Mouse (Mus musculus) bone marrow, adult 2 months (tissue): Measurements from ENCODE around the gene Scrn3. TPM values are rescaled to one million over a fixed set of nuclear protein-coding genes. Genes with fewer than 3 reads are reported as not detected.
A peak's percentile ranks its signal among the peaks of the same experiment; 100 is the strongest.

ENCODE experiments used
- H3K27ac ChIP-seq: fragments of 200-500 bp; 2 replicates; pipeline ENCODE4 v1.5.1; 2012; ENCODE audit warnings: low read depth, mild to moderate bottlenecking, control low read depth, inconsistent platforms, low read length; ENCODE audit not compliant: control insufficient read depth, poor library complexity, insufficient read depth
- H3K4me1 ChIP-seq: fragments of 200-500 bp; 2 replicates; pipeline ENCODE4 v1.6.1; 2011; ENCODE audit warnings: low read length; ENCODE audit not compliant: control insufficient read depth, insufficient read depth
- H3K4me3 ChIP-seq: fragments of 200-500 bp; replicated peaks from 2 replicates; pipeline ENCODE3; 2011; ENCODE audit warnings: mild to moderate bottlenecking, low read depth, low read length, control low read depth; ENCODE audit not compliant: control insufficient read depth
- CTCF ChIP-seq: fragments of 200-500 bp; IDR thresholded peaks from 2 replicates; pipeline ENCODE4 v1.5.1; 2011; ENCODE audit warnings: low read length, control low read depth; ENCODE audit not compliant: control insufficient read depth, insufficient read depth
- POLR2A ChIP-seq: fragments of 200-500 bp; IDR thresholded peaks from 2 replicates; pipeline ENCODE4 v1.6.1; 2011; ENCODE audit warnings: low read depth, mild to moderate bottlenecking, control low read depth, low read length, borderline replicate concordance; ENCODE audit not compliant: control insufficient read depth
- WGBS: fragments of 180-500 bp; shearing (Covaris S2); methylation state at CpG from one replicate; pipeline ENCODE4 v1.1.7; 2018; 5-methylcytosine and 5-hydroxymethylcytosine counted together
- polyA plus RNA-seq: library from polyadenylated mRNA; stranded (reverse); fragments of >200 nt; gene quantifications from 2 replicates; pipeline ENCODE4 v1.2.4, GENCODE M21; 2011; ENCODE audit warnings: low replicate concordance; ENCODE audit not compliant: missing spikeins, insufficient read depth, insufficient read length

The Scrn3 gene
- polyA plus RNA-seq, 1 experiment = 25.6 TPM

DNA sequence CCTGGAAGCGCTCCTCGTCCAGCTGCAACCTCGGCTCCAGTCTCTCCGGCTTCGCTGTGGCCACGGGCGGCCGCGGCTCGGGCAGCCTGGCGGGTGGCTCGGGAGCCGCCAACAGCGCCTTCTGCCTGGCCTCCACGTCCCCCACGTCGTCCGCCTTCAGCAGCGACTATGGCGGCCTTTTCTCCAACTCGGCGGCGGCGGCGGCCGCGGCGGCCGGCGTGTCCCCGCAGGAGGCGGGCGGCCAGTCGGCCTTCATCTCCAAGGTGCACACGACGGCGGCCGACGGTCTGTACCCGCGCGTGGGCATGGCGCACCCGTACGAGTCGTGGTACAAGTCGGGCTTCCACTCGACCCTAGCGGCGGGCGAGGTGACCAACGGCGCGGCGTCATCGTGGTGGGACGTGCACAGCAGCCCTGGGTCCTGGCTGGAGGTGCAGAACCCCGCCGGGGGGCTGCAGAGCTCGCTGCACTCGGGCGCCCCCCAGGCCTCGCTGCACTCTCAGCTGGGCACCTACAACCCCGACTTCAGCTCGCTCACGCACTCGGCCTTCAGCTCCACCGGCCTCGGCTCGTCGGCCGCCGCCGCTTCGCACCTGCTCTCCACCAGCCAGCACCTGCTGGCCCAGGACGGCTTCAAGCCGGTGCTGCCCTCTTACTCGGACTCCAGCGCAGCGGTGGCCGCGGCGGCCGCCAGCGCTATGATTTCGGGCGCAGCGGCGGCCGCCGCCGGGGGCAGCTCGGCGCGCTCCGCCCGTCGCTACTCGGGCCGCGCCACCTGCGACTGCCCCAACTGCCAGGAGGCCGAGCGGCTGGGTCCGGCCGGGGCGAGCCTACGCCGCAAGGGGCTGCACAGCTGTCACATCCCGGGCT, 38.9 kb upstream of the Scrn3 start:
- H3K27ac ChIP-seq = no peak overlapping the region; the same call in 1 of the 2 replicates
- 1% methylated on average over 110 of the region's 110 CpGs for WGBS
- H3K4me3 ChIP-seq = no peak overlapping the region
- TF ChIP-seq CTCF (no peak), POLR2A (no peak)
- H3K4me1 ChIP-seq = no peaks in the 10 kb centered on the region; the same call in 1 of the 2 replicates

DNA sequence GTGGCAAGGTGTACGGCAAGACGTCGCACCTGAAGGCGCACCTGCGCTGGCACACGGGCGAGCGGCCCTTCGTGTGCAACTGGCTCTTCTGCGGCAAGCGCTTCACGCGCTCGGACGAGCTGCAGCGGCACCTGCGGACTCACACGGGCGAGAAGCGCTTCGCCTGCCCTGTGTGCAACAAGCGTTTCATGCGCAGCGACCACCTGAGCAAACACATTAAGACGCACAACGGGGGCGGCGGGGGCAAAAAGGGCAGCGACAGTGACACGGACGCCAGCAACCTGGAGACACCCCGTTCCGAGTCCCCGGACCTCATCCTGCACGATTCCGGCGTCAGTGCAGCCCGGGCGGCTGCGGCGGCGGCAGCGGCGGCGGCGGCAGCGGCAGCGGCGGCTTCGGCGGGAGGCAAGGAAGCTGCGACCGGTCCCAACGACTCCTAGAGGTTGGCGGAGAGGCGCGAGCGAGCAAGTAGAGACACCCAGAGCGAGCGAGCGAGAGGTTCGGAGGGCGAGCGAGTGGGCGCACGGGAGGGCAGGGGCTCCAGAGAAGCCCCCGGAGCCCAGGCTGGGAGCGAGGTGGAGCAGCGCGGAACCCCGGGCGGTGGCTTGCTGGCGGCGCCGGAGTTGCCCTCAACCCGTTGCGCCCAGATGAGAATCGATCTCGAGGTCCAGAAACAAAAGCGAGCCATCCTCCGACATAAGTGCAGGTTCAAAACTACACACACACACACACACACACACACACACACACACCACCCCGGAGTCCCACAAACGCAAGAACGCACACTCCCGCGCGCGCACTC, 38.1 kb upstream of the Scrn3 start:
- Histone ChIP-seq H3K4me3 (no peak overlapping the region), H3K4me1 (no peaks in the 10 kb centered on the region; the same call in 1 of the 2 replicates), H3K27ac (no peak overlapping the region; the same call in 1 of the 2 replicates)
- WGBS = 2% methylated on average over 88 of the region's 88 CpGs
- TF ChIP-seq CTCF (no peak), POLR2A (no peak)

DNA sequence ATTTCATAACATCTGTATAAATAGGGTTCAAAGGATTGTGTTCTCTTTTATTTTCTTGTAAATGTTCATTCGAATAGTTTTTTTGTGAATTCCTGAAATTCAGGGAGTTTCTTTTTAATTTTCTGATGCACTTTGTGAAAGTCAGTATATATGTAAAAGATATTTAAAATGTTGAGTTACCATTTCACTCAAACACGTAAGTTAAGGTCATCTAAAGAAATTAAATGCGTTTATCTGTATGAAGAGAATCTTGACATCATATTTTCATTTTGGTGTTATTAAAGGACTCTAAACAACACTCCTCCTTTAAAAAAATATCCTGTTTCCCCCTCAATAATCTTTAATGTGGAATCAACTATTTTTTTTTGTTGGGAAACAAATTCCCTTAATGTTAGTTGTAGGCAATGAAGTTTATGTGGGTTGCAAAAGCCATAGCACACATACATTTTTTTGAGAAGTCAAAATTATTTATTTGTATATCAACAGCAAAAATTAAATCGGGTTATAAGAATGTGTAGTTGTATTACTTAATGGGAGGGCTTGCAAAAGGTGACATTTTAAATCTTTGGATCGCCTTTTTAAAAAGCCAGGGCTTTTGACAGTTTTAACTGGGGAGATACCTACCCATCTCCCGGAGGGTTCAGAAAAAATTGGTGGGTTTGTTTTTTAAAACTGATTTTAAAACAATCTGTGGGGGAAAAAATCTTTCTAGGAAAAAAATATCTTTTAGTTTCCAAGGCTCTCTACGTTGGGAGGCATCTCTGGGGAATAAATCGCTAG, 37.0 kb upstream of the Scrn3 start:
- no peak overlapping the region for H3K27ac ChIP-seq
- H3K4me3 ChIP-seq = no peak overlapping the region
- no peak for TF ChIP-seq POLR2A
- no peak for TF ChIP-seq CTCF
- H3K4me1 ChIP-seq = no peaks in the 10 kb centered on the region; the same call in 1 of the 2 replicates
- WGBS = 16% methylated on average over 8 of the region's 8 CpGs

DNA sequence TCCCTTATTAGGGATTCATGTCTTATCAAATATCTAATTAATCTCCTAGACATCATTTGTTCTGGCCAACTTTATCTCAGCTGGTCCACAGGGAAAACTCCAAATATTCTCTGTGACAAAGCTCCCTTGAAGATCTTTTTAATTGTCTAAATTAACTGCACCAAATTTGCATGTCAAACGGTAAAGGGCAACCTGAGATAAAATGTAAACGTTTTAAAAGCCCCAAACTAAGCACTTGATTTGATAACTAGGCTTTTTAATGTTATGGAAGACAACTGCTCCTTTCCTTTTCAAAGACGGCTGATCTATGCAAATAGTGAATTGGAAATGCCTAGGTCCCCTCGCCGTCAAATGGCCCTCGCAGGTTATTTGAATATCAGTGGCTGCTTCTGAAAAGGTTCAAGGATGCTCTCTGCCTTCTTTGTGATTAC, 36.2 kb upstream of the Scrn3 start:
- TF ChIP-seq CTCF (no peak), POLR2A (no peak)
- no peak overlapping the region for H3K4me3 ChIP-seq
- 3% methylated on average over 6 of the region's 6 CpGs for WGBS
- no peaks in the 10 kb centered on the region; the same call in 1 of the 2 replicates for H3K4me1 ChIP-seq
- H3K27ac ChIP-seq = no peak overlapping the region

DNA sequence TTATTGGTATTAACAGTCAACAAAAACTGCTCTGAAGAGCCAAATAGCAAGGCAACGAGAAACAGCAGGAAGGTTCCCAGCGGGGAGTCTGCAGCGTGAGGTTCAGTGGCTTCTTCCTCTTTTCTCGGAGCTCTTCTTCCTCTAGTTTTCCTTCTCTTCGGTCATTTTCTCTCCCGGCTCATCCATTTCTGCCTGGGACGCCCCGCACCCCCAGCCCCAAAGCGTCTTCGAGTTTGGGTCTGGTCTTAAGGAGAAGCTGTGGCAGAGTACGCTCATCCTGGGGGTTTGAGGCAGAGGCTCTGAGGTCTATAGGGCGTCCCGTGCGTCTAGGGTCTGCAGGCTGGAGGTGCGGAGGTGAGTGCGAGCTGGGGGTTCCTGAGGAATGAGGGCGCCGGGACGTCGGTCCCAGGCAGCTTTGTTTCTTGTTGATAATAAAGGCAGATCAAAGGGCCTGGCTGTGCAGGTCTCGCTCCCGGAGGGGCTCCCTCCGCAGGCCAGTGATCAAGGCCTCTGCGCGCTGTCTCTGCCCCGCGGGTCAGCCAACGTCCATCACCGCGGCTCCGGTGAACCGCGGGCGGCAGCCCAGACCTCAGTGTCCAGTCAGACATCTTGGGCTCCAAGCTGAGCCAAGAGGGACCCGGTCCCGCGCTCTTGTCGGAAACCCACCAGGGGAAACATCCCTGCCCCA, 35.2 kb upstream of the Scrn3 start:
- Histone ChIP-seq H3K4me1 (no peaks in the 10 kb centered on the region; the same call in 1 of the 2 replicates), H3K27ac (no peak overlapping the region)
- 4% methylated on average over 38 of the region's 38 CpGs for WGBS

DNA sequence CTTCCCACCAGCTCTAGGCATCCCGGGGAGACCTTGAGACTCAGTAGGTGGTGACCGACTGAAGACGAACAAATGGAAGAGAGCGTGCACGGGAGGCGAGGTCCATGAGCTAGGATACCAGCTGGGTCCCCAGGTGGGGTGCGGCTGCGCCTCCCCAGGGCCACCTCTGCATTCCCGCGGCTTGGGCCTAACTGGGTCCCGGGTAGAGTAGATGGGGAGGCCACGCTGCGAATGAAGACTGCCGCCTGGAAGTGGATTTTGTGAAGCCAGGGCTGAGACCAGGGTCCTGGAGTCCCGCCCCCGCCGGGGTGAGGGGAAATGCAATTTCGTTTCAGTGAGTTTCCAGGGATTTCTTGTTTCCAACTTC, 34.7 kb upstream of the Scrn3 start:
- 6% methylated on average over 18 of the region's 18 CpGs for WGBS
- H3K27ac ChIP-seq = no peak overlapping the region
- H3K4me1 ChIP-seq = no peaks in the 10 kb centered on the region; the same call in 1 of the 2 replicates
- TF ChIP-seq CTCF (no peak), POLR2A (no peak)
- no peak overlapping the region for H3K4me3 ChIP-seq

More for the DNA sequence above, 35.2 kb upstream of the Scrn3 start:
- TF ChIP-seq CTCF (no peak), POLR2A (no peak)
- no peak overlapping the region for H3K4me3 ChIP-seq

DNA sequence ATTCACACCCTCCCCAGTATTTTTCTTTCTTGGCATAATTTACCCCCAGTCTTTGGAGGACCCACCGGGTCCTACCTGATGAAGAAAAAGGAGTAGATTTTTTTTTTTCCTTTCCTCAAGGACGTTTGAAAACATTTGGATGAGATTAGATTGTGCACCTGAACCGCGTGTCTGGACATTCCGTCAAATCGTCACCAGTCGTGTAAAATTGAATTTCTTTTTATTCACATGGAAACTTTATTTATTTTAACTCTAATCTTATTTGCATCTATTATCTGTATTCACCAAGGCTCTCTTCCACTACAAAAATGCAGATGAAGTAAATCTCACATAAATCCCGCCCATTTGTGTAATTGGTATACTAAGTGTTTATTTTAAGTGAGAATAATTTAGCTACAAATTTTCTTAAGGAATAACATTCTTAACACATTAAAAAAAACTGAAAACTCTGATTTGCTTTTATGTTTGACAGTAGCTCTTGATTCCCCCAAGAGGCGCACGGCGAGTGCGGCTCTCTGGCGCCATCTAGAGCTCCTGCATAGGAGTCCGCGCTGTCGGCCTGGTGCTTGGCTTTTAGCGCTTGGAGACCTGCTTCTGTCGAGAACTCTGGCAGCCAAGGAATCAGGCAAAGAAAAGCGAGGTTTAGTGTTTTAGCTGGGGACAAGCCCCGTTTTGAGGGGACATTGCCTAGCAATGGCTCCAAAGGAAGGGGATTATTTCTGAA, 34.1 kb upstream of the Scrn3 start:
- 4% methylated on average over 20 of the region's 20 CpGs for WGBS
- H3K4me3 ChIP-seq = no peak overlapping the region
- TF ChIP-seq POLR2A (peak; percentile 19; the same call in 1 of the 2 replicates), CTCF (peak; percentile 91)
- no peaks in the 10 kb centered on the region; the same call in 1 of the 2 replicates for H3K4me1 ChIP-seq
- H3K27ac ChIP-seq = no peak overlapping the region
